Mouse (Mus musculus): Measurements from ENCODE around the gene Elmo1.

GRCm38 (mm10) chr13:20416691-20417660 lies 326.6 kb downstream of the Elmo1 start:
- no peak for TF ChIP-seq CTCF (IDR thresholded peaks at IDR 0.05; ENCODE audit: control insufficient read depth, insufficient read depth, insufficient read length)
- TF ChIP-seq MAX (IDR thresholded peaks at IDR 0.05): no peak
- TF ChIP-seq USF1 (IDR thresholded peaks at IDR 0.05; ENCODE audit: low read depth): no peak

Measured in C2C12 (cell line).